Mouse (Mus musculus) frontal cortex, postnatal 25 days (tissue): ENCODE results near the gene Serpina3g.
"Not testable (repeated sequence)": the region's sequence is repeated elsewhere in the genome, so short reads cannot be mapped to it uniquely, and the experiment has no call there.

ENCODE experiments used
- DNase-seq, 2 experiments: peaks; one replicate each; pipeline ENCODE4 v3.0.0; 2022; ENCODE audit warnings: low spot score in 2 of 2

Serpina3g gene

GRCm38 (mm10) chr12:104235915-104236314 lies at the start of gene Serpina3g:
Gene Serpina3g, plus strand, starts transcription at chr12:104236245.
- no peak for DNase-seq

DNA sequence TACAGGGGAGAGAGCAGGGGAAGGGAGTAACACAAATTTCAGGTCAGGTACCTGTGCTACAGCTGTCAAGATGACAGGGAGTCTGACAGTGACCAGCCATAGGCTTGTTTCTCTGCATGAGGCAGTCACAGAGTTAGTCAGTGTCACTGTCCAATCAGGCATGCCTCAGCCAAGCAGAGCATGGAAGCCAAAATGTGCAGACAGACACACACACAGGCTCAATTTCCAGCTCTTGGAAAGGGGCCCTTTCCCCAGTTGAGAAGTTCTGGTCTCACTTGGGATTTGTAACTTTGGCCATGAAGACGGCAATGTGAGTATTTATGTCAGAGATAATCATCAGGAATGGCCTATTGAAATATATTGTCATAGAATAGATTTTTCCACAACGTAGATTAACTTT lies 46.8 kb upstream of the Serpina3g start:
- DNase-seq: no peak

- no peak for DNase-seq
These were observed 45.2 kb upstream of the Serpina3g start for GRCm38 (mm10) chr12:104190852-104191251.

GRCm38 (mm10) chr12:104209149-104209548 lies 26.9 kb upstream of the Serpina3g start:
- DNase-seq: no peak

DNA sequence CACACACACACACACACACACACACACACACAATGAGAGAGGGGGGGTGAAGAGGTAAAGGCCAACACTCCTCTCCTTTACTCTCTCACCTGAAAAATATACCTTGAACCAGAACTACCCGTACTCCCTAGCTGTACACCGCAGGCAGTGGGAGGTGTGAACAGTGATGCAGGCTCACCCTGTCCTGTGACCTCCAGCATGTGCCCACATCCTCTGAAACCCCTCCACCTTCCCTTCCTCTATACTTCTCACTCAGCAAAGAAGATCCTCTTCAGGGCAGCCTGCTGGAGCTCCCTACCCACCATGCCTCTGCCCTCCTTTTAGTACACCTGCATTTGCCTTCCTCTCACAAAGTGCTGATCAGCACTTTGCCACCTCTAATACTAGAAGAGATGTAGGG lies 26.2 kb upstream of the Serpina3g start:
- DNase-seq: no peak

GRCm38 (mm10) chr12:104213689-104214444 lies 22.2 kb upstream of the Serpina3g start:
- no peak for DNase-seq

DNA sequence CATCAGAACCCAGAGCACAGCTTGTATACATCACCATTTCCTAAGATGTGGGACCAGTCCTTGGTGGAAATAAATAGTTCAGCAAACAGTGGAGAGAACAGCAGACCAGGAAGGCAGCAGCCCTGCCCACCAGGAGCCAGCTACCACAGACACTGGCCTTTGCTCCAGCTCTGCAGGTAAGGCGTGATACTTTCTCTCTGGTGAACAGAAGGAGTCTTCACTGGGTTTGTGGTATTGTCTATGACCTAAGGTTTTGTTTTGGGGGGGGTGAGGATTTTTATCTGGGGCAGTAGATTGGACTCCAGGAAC lies 21.6 kb upstream of the Serpina3g start, which contains the start of gene Serpina3f:
TSS of gene Serpina3f (plus strand) at position 100 of the 309 bp plus-strand sequence.
- DNase-seq: no peak

- no peak for DNase-seq
These were observed 20.8 kb upstream of the Serpina3g start for GRCm38 (mm10) chr12:104215249-104215648.

DNA sequence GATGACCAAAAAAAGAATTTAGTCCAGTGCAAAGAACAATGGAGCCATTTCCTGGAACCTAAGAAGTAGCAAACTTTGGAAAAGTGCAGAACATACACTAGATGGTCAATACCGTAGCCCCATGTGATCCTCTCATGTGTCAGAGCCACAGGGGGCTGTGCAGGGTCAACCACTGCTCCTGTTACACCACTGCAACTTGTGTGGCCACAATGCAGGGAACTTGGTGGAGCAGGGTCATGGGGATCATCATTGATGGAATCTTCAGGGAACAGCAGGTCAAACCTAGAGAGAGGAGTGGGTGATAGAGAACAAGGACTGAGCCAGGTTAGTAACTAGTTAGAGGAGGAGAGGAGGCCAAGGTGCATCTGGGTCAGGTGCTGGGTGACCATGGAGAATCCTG lies 14.4 kb upstream of the Serpina3g start:
- DNase-seq: no peak

- no peak for DNase-seq
These were observed 12.4 kb upstream of the Serpina3g start for GRCm38 (mm10) chr12:104223690-104224089.

DNA sequence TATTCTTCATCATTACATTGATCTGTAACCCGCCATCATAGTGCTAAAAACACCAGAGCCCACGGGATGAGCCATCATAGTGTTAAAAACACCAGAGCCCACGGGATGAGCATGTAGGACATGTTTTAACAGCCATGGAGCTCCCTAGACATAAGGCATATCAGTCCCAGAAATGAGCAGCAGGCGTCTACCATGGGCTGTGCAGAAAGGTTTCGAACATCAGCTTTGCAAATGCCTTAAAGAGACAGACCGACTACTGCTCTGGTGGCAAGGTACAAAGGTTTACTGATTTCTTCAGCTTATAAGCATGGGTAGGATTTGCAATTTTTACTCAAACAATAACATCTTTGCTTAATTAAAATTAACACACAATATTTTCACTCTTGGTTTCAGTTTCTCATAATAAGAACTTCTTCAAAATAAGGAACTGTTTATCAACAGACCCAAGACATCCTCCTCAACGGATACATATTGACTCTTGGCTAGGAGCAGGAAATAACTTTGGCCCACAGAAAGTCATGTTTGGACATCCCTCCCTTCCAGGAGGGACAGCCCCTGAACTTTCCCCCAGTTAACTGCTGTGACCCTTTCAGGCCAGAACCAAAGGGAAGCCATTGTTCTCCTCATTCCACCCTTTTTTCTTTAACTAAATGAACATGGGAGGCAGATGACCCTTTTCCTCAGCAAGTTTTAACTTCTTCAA lies 11.3 kb upstream of the Serpina3g start:
- no peak for DNase-seq

DNA sequence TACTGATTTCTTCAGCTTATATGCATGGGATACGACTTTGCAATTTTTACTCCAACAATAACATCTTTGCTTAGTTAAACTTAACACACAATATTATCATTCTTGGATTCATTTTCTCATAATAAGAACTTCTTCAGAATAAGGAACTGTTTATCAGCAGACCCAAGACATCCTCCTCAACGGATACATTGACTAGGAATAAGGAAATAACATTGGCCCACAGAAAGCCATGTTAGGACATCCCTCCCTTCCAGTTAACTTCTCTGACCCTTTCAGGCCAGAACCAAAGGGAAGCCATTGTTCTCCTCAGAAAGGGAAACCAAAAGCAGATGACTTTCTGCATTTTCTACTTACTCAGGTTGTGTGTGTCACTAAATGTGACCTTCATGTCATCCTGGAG lies 5.3 kb upstream of the Serpina3g start:
- no peak for DNase-seq

DNA sequence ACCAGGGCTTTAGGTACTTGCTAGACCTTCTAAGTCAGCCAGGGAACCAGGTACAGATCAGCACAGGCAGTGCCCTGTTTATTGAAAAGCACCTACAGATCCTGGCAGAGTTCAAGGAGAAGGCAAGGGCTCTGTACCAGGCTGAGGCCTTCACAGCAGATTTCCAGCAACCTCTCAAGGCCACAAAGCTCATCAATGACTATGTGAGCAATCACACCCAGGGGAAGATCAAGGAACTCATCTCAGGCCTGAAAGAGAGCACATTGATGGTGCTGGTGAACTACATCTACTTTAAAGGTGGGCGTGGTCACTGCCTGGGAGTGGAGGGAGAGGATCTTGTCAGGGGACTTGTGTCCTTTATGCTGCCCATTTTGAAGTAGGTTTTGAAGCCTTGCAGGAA lies 2.0 kb downstream of the Serpina3g start:
- not testable (repeated sequence) for DNase-seq

GRCm38 (mm10) chr12:104243307-104243706 lies 7.3 kb downstream of the Serpina3g start:
- no peak for DNase-seq

DNA sequence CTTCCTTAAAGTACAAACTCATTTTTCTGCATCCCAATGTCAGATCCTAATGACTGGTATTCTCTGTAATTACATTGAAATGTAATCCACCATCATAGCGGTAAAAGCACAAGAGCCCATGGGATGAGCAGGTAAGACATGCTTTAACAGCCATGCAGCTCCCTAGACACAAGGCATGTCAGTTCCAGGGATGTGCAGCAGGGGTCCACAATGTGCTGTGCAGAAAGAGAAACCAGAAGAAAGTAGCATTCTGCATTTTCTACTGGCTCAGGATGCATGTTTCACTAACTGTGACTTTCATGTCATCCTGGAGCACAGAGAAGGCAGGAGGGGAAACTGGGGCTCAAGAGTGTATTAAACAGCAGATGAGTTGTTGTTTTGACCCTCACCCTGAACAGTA lies 9.0 kb downstream of the Serpina3g start:
- DNase-seq: peak; percentile 7 to 15

GRCm38 (mm10) chr12:104245595-104245994 lies 9.6 kb downstream of the Serpina3g start:
- DNase-seq: no peak

GRCm38 (mm10) chr12:104247553-104248002 lies 11.5 kb downstream of the Serpina3g start:
- DNase-seq: no peak

DNA sequence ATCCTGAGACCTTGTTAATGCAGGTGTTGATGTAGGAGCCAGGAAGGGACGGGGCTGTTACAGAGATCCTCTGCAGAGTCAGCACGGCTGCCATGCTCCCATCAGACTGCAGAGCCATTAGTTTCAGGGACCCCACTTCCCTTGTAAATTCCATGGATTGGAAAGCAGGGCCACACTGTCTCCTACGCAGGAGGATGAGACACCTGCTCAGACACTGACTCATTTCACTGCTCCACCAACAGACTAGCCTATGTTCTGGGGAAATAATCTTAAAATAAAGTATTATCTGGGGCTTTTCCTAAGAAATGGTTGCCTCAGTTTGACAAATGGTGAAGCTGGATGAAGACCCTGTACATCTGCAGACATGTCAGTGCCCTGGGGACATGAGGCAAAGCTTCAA lies 12.2 kb downstream of the Serpina3g start:
- DNase-seq: no peak

DNA sequence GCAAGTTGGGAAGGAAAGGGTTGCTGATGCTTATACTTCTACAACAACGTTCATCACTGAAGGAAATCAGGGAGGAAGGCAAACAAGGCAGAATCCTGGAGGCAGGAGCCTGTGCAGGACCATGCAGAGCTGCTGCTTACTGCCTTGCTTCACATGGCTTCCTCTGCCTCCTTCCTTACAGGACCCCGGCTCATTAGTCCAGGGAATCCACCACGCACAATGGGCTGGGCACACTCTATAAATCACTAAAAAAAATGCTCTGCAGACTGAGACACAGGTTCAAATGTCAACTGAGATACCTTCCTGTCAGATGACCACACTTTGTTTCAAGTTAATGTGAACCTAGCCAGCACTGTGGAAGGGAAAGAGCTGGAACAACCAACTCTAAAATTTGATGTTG lies 25.0 kb downstream of the Serpina3g start:
- DNase-seq: no peak

DNA sequence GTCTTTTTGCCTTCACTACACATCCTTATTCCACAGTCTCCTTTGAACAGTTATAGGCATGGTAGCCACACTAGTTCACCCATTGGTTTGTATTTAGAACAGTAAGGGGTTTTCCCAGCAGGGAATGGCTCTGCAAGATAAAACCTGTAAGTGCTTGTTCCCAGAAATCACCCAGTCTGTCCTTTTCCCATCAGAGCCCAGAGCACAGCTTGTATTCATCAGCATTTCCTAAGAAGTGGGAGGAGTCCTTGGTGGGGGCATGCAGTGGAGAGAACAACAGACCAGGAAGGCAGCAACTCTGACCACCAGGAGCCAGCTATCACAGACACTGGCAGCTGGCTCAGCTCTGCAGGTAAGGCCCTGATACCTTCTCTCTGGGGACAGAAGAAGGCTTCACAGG lies 26.8 kb downstream of the Serpina3g start, which contains the start of gene Serpina3i:
TSS of gene Serpina3i (plus strand) at position 260 of the 400 bp plus-strand sequence.
- no peak for DNase-seq

DNA sequence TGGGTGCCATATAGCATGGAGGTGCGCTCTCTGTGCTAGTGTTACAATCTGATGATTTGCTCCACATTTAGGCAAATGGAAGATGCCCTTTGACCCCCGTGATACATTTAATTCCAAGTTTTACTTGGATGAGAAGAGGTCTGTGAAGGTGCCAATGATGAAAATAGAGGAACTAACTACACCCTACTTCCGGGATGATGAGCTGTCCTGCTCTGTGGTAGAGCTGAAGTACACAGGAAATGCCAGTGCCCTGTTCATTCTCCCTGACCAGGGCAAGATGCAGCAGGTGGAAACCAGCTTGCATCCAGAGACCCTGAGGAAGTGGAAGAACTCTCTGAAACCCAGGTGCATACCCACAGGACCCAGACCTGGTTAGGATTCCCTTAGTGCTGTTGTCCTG lies 30.3 kb downstream of the Serpina3g start:
- no peak for DNase-seq

DNA sequence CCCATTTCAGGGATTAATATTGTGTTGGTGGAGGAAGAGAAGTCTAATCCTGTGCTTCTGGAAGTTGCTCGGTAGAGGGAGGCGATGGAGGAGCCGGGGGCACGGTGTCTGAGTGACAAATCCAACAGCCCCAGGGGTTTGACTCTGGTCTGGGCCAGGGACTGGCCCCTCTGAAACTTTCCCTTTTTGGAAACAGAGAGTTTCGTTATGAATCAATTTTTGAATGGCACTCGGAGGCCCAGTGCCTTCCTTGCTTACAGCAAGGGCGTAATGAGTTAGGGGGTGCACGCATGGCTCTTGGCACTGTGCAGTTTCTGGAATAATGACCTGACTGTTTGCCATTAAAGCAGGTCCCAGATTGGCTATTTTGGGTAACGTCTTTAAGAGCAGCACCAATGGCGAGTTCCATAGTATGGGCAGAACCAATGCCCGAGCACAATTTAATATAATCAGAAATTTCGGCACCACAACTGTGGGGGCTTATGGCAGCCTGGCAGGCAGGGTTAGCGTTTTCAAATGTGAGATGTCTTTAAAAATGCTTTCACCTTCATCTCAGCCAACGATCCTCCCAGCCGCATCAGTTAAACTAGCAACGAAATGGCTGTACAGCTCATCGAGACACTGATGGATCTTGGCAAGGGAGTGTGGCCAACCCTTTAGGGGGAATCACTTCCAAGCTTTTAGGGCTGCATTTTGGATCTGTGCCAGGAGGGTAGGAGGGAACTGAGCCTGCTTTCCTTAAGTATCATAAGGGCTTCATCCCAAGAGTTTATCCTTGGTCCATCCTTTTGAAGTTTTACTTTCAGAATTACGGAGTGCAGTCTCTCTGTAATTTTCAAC lies 42.4 kb downstream of the Serpina3g start:
- DNase-seq: no peak
